Mouse (Mus musculus) bone marrow macrophage, adult 2 months (primary cell): ENCODE results near the gene Ces2f.

Experiments
- CTCF ChIP-seq: IDR thresholded peaks from 2 replicates; pipeline ENCODE4 v1.5.1; 2012; ENCODE audit warnings: low read depth, mild to moderate bottlenecking, low read length, moderate library complexity
- POLR2A ChIP-seq: IDR thresholded peaks from 2 replicates; pipeline ENCODE4 v1.6.1; 2012; ENCODE audit warnings: mild to moderate bottlenecking, low read depth, low read length, borderline replicate concordance

DNA sequence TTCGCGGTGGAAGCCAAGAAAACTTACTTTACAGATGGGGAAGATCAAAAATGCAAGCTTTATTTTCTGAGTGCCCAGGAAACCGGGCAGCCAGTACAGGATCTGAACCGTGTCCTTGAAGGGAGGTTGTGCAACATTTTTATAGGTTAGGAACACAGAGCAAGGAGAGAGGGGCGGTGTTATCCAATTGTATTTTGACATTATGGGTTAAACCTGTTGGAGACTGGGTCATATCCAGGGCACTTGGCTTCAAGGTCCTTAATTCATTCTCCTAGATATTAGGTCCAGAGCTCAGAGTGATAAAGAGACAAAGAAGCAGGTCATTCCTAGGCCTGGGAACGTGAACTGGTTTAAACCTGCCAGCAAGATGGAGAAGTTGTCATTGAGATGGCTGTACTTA lies 52.0 kb downstream of the Ces2f start:
- TF ChIP-seq CTCF (no peak), POLR2A (no peak)
